Mouse (Mus musculus) mouse trophoblast stem cell (cell line): ENCODE measurements around the gene Zan.

Source experiments
- in situ Hi-C, 2 experiments: fragments of 300-500 bp; cut with MseI, MboI; formaldehyde crosslinking; loops; 2 replicates in 1 of 2; 3 replicates in 1 of 2; pipeline ENCODE4 v1.15.1; 2025

Gene Zan

GRCm38 (mm10) chr5:137351394-137351793, 125.5 kb downstream of the Zan start:
- in situ Hi-C loops: no loop called here

- in situ Hi-C loops: no loop called here
Observed at GRCm38 (mm10) chr5:137351058-137351380, 125.8 kb downstream of the Zan start.

DNA sequence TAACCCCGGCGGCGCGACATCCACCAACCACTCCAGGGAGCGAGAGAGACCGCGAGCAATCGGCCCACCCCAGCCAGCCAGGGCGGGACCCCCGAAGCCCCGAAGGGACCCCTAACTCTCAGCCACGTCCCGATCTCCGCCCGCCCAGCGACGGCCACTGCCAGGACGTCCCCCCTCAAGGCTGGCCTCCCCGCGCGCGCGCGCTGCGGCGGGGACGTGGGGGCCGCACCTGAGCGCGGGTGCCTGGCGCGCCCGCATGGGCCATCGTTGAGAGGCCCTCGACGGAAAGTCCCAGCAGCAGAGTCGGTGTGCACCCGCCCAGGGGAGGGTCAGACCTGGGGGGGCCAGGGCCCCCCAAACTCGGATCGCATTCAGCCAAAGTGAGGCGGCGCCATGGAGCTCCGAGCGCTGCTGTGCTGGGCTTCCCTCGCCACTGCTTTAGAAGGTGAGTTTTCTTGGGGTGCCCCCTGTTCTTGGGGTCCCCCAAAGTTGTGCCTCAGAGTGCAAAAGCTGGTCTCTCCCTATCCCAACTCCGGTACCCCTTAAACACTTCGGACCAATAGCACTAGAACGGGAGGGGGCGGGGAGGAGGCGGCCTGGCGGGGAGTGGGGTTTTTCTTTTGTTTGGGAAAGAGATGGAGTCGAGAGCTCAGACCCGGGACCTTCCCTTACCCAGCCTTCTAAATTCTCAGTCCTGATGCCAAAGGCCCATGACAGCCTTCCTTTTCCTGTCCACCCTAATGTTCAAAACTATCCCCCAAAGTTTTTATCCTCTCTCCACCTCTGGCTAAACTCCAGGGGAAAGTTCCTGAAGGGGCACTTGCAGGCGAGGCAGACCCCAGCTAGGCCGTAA, 126.4 kb downstream of the Zan start:
- in situ Hi-C loops: no loop called here

DNA sequence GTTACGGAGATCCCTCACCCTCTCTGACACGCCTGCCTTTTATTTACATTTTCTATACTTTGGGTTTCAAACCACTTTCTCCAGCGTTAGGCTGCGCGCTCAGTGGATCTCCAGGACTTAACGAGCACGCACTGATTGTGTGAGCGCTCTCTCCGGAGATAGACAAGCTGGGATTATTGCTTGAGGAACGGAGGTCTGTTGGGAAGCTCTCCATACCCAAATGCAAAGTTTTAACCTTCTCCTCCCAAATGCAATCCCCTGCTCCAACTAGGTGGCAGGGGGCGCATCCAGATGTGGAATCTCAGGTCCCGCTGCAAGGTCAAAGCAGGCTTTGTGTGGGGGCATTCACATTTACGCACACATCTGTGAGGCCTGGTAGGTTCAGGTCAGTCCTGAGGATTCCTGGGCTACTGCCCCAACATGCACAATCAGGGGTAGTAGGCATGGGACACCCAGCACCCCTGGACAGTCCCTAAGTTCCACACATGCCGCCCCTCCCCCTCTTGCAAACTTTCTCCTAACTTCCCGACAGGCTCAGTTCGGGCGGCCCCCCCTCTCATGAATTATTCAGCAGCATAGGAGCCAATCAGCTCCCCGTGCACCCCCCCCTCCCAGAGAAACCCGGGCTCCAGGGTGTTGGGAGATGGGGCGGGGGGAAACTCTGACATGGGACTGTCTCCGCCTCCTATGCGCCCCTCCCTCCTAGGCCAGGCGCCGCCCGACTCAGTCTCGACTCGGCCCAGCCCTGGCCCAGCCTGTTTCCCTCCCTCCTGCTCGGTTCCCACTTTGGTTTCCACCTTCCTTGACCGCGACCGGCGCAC, 127.3 kb downstream of the Zan start, which contains the start of gene Ephb4:
Gene Ephb4, plus strand, starts transcription at position 726 of the 821 bp plus-strand sequence.
- in situ Hi-C loops: no loop called here

DNA sequence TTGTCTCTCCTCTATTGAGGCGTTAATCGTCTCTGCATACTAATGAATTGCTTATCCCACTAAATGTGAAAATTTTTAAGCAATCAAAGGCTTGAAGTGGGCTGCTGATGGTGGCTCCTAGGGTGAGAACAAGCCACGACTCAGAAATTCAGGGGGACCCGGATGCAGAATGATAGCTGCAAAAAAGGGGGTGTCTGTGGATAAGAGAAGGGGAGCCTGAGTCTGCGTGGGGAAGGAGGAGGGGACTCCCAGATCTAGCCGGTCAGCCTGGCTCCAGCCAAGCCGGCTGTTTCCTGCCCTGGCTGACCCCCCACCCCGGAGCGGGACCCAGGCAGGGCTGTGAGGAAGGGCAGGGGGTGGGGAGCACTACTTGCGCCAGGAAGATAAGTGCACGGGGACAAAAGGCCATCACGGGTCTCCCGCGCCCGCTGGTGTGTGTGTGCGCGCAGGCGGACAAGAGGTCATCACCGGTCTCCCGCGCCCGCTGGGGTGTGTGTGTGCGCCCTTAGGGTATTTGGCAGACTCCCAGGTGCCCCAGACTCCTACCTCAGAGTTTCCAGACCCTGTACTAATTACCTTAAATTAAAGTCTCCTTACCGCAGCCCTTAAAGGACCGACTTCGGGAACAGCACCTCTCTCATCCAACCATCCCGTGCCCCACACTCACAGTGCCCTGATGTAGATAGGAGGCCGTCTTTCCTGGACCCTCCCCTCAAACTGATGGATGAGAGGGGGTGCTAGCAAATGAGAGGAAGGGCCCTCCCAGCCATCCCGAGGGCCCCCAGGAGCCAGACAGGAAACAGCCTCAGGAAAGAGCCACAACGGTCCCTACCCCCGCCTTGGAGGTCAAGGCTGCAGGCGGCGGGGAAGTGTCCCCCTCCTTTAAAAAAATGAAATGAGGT, 128.1 kb downstream of the Zan start:
- in situ Hi-C loops: no loop called here

DNA sequence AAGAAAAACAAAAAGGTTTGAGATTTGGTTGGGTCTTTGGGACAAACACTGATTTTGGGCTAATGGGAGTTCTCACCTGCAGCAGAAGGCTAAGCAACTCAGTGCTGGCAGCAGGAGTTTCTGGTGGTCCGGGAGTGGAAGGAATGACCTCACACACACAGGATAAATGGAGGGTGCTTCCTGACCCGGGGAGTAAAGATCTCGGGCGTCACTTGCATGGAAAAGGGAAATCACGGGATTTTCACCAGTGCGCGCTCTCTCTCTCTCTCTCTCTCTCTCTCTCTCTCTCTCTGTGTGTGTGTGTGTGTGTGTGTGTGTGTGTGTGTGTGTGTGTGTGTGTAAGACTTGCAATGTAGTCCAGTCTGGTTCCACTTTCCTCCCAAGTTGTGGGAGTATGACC, 129.0 kb downstream of the Zan start:
- in situ Hi-C loops: no loop called here

DNA sequence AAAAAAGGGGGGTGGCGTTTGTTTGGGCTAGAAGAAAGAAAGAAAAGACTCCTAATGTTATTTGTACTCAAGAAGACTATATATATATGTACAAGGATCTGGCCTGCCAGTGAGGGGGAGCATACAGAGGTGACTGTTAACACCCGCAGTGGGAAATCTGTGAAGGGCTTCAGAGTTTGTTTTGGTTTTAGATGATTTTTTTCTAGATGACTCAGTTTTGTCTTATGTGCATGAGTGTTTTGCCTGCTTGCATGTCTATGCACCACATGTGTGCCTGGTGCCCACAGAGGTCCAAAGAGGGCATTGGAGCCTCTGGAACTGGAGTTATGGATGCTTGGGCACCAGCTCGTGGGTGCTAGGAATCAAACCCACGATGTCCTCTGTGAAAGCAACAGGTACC, 129.9 kb downstream of the Zan start:
- in situ Hi-C loops: no loop called here

DNA sequence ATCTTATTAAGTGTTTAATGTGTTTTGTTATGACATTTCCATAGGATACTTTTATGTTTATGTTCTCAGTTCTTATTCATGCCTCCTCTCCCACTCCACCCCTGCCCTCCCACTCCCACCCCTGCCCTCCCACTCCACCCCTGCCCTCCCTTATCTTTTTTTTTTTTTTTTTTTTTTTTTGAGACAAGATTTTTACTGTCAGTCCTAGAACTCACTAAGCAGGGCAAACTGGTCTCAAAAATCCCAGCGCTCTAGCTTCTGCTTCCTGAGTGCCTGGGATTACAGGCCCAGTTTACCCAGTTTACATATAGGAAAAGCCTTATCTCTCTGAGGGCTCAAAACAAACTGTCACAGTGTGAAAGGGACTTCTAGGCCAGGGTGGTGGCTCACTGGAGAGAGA, 130.5 kb downstream of the Zan start:
- in situ Hi-C loops: no loop called here

DNA sequence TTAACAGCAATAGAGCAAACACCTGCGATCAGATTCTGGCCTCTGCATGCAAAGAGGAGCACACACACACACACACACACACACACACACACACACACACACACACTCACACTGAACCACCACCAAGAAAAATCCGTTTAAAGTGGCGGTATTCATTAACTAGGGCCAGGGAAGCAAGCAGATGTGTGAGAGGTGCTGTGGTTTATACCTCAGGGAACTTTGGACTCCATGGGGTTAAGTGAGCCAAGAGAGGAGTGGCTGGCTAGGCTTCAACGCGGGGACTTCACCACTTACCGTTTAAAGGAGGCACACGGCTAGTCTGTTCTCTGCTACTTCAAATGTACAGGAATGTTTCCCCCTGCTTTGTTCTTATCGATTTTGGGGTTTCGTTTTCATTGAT, 131.0 kb downstream of the Zan start:
- in situ Hi-C loops: no loop called here

DNA sequence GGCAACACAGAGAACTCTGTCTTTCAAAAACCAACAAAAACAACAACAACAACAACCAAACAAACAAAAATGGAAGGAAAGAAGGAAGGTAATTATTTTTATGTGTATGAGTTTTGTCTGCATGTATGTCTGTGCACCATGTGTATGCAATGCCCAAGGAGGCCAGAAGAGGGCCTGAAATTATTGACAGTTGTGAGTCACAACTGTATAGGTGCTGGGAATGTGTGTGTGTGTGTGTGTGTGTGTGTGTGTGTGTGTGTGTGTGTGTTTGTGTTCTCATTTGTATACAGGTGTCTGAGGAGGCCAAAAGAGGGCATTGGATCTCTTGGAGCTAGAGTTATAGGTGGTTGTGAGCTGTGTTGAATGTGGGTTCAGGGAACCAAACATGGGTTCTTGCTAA, 133.0 kb downstream of the Zan start:
- in situ Hi-C loops: no loop called here

DNA sequence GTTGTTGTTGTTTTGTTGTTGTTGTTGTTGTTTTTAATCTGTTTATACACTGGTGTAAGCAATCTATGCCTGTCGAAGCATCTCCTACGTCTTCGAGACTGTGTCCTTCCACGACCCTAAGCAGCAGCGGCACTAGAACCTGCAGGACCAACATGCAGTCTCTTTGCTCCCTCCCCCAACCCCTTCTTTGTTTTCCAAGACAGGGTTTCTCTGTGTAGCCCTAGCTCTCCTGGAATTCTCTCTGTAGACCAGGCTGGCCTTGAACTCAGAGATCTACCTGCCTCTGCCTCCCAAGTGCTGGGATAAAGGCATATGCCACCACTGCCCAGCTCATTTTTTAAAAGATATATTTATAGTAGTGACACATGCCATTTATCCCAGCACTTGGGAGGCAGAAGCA, 133.5 kb downstream of the Zan start:
- in situ Hi-C loops: no loop called here

DNA sequence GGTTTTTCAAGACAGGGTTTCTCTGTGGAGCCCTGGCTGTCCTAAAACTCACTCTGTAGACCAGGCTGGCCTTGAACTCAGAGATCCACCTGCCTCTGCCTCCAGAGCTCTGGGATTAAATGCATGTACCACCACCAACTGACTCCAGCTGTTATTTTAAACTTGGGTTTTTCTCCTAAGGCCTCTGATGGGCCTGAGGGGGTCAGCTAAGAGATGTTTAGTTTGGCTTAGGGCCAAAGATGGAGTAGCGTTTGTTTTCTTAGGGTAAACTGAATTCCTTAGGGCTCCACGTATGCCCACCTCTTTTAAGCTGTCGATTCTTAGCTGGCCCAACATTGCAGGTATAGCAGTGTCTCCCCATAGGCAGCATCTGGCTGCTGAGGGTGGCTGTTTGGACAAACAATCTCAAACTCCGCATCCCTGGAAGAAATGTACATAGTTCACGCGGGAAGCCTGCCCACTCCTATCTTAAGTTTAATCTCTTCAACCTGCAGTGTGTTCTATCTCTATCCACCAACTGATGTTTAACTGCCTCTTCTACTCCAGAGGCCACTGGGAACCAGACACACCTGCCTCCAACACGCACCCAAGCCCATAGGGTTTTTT, 134.4 kb downstream of the Zan start:
- in situ Hi-C loops: no loop called here

DNA sequence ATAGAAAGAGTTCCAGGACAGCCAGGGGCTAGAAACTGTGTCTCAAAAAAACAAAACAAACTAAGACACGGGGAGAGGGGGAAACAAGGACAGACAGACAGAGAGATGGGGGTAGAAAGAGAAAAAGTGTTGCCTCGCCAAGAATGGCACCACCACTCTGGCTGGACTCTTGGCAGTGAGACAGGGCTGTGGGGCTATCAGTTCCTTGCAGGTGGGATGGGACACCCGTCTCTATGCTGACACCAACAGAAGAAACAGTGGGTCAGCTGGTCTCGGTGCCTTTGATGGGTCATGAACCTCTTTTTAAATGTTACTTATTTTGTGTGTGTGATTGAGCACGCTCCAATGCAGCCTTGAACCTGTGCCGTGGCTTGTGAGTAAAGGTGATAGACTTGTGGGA, 136.6 kb downstream of the Zan start:
- in situ Hi-C loops: no loop called here

- in situ Hi-C loops: no loop called here
Observed at GRCm38 (mm10) chr5:137339290-137339979, 137.4 kb downstream of the Zan start.

DNA sequence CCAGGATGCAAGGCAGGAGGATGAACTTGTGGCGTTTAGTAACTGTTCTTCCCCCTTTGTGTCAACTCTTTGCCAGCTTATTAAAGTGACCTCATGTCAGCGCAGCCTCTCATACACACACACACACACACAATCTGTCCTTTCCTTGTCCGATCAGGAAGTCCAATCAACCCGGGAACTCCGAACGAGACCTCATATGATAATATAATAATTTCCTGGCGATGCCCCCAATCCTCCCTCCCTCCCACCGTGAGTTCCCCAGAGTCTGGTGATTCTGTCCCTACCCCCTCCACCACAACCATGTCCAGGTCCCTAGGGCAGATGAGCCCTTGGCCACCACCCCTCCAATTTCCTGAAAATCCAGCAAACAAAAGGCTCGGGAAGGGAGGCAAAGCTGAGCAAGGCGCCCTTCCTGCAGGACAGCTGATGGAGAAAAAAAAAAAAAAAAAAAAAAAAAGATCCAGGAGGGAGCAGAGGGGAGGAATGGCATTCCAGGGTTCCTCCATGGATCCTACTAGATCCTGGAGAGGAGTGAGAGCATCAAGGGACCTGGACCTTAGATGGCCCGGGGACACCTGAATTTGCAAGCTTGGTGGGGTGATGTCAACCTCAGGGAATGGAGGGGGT, 138.1 kb downstream of the Zan start:
- in situ Hi-C loops: no loop called here

DNA sequence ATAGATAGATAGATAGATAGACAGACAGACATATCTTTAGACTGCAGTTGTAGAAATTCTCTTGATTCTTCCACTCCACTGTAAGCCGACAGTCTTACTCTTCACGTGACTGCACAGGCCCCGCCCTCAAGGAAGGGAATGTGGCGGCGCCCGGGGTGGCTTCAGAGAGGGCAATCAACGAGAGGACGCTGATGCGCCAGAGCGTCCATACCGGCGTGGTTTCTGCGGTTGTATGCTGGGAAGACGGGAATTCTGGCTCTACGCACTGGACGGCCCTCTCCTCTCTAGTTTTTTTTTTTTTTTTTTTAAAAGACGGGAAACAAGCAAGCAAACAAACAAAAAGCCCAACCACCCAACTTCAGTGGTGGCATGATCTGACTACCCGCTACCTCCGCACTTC, 138.6 kb downstream of the Zan start:
- in situ Hi-C loops: no loop called here

DNA sequence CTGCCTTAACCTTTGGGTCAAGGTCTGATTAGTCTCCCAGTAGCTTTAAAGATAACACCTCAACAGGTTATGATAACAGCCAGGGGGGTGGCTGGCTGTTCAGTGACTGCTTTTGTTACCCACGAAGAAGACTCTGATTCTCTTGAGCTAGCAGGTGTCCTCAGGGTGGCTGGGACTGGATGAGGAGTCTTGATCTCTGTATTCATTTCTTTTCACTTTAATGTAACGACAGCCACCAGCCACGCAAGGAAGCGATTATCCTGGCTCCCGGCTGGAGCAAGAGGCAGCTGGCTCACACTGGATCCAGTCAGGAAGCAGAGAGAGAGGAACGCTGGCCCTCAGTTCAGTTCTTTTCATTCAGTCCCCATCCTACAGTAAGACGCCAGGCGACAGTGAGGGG, 139.7 kb downstream of the Zan start:
- in situ Hi-C loops: no loop called here

DNA sequence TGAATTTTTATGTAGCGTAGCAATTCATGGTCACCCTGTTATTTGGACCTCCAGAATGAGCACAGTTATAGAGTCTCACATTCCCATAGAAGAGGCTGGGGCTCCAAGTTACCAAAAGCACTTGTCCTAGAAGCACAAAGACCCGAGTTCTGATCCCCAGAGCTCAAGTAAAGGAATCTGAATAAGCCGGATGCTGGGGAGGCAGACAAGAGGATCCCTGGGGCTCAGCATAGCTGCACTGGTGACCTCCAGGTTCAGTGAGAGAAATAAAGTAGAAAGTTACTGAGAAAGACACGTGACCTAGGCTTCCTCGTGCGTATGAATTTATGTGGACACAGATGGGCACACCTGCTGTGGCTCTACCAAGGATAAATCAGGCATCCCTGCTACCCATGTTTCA, 141.8 kb downstream of the Zan start:
- in situ Hi-C loops: no loop called here

- in situ Hi-C loops: no loop called here
Observed at GRCm38 (mm10) chr5:137334317-137334716, 142.5 kb downstream of the Zan start.

DNA sequence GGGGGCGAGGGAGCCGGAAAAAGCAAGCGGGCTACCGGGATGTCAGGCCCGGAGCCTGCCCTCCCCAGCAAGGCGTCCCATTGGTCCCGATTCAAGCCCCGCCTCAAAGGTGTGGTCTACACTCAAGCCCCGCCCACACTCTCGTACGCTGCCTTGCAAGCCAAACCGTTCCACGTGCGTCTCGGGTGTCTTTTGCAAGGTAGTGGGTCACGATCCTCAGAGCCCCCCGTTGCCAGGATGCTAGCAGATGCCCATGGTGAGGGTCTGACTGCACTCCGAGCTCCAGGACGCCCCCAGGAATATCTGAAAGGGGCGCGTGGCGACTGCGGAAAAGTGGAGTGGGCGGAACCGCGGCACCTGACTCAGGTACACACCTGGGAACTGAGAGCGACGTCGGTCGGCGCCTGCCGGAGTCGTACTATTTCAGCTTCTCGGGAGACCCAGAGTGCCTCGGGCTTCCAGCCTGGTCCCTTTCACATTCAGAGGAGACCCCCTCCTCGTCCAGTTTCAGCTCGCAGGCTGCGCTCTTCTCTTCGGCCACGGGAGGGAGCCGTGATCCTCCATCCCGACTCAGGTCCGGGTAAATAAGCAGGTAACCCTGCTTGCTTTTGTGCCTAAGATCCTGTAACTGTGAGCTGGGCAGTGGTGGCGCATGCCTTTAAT, 143.2 kb downstream of the Zan start, which contains the start of gene Slc12a9:
Gene Slc12a9, minus strand, starts transcription at position 86 of the 663 bp plus-strand sequence.
- in situ Hi-C loops: no loop called here
